Mouse (Mus musculus): Measurements from ENCODE around the gene Golga2. TPM values are rescaled to one million over a fixed set of nuclear protein-coding genes. Genes with fewer than 3 reads are reported as not detected.

Golga2 gene
- 18.1 and 18.9 TPM in 2 replicates for polyA plus RNA-seq (2014; fragmentation: Nextera tagmentation; extraction: Ambion mirVana)

DNA sequence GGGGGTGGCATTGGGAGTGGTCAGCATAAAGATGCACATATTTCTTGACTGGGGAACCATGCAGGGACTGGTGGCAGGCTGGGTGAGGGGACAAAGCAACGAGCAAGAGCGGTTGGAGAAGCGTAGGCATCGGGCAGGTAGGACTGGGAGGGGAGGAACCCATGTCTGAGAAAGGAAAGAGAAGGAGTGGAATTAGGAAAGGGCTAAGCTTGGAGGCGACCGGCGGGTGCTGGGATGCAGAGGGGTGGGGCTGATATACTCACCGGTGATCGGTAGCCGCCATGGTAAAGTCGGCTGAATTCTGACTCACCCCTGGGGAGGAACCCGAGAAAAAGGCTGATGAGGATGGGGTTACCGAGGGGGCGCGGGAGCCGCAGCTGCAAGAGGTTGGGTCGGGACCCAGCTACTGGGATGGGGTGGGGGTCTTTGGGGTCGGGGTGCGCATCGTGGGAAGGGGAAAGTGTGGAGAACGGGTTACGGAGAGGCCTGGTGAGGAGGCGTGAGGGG lies at the start of gene Golga2:
Golga2 (plus strand) TSS at position 51 of the 507 bp plus-strand sequence.
- peak within 1 kb of the TSS; percentile 86 for H3K9ac ChIP-seq (ENCODE audit: low read length)
- H3K4me1 ChIP-seq (ENCODE audit: control insufficient read depth, insufficient read depth, low read length) = peaks cover 10% of the 10 kb centered on the region
- H3K27ac ChIP-seq (replicated peaks; ENCODE audit: low read depth, low read length) = no peak within 1 kb of the TSS; the same call in 1 of the 2 replicates
- peak within 1 kb of the TSS; percentile 95 for H3K4me3 ChIP-seq (ENCODE audit: low read depth, low read length)
- WGBS = under 1% methylated on average over 23 of the region's 23 CpGs
- H3K4me2 ChIP-seq (ENCODE audit: low read depth, severe bottlenecking) = peak within 1 kb of the TSS; percentile 86
- H3K9me3 ChIP-seq (ENCODE audit: control insufficient read depth, low read length) = no peaks in the 10 kb centered on the region
- H3K36me3 ChIP-seq (ENCODE audit: control insufficient read depth, insufficient read depth, low read length) = peaks cover 16% of the 10 kb centered on the region
- no peaks in the 10 kb centered on the region for H3K27me3 ChIP-seq (ENCODE audit: control insufficient read depth, insufficient read depth, low read length)
- ATAC-seq (ENCODE audit: insufficient number of reproducible peaks, low FRiP score, low TSS enrichment, low read depth) = no peak
- DNase-seq (ENCODE audit: low spot score) = no peak

DNA sequence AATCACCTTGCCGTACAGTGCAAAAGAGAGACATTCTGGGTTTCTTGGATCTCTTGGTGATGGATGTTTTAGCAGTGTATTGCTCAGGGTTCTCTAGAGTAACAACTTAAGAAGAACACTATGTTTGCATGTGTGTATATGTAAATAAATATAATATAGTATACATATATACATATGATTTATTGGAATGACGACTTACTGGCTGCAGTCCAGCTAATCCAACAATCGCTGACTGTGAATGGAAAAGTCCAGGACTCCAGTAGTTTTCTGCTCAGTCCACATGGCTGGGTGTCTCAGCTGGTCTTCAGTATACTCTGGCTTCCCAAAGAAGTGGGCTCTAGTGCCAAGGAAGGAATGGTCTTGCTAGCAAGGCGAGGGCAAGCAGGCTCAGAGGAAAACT lies 49.6 kb upstream of the Golga2 start:
- no peaks in the 10 kb centered on the region for H3K9me3 ChIP-seq (ENCODE audit: control insufficient read depth, low read length)
- DNase-seq (ENCODE audit: low spot score) (no peak), ATAC-seq (ENCODE audit: insufficient number of reproducible peaks, low FRiP score, low TSS enrichment, low read depth) (no peak)
- WGBS = 44% methylated on average over 4 of the region's 4 CpGs
- H3K4me2 ChIP-seq (ENCODE audit: low read depth, severe bottlenecking) = peak overlapping the region; percentile 95
- H3K4me3 ChIP-seq (ENCODE audit: low read depth, low read length) = peak overlapping the region; percentile 69
- peak overlapping the region; percentile 76; the same call in 1 of the 2 replicates for H3K9ac ChIP-seq (ENCODE audit: low read length)
- H3K36me3 ChIP-seq (ENCODE audit: control insufficient read depth, insufficient read depth, low read length) = peaks cover 11% of the 10 kb centered on the region
- H3K27me3 ChIP-seq (ENCODE audit: control insufficient read depth, insufficient read depth, low read length) = no peaks in the 10 kb centered on the region
- H3K4me1 ChIP-seq (ENCODE audit: control insufficient read depth, insufficient read depth, low read length) = peaks cover 10% of the 10 kb centered on the region
- H3K27ac ChIP-seq (replicated peaks; ENCODE audit: low read depth, low read length) = no peak overlapping the region

DNA sequence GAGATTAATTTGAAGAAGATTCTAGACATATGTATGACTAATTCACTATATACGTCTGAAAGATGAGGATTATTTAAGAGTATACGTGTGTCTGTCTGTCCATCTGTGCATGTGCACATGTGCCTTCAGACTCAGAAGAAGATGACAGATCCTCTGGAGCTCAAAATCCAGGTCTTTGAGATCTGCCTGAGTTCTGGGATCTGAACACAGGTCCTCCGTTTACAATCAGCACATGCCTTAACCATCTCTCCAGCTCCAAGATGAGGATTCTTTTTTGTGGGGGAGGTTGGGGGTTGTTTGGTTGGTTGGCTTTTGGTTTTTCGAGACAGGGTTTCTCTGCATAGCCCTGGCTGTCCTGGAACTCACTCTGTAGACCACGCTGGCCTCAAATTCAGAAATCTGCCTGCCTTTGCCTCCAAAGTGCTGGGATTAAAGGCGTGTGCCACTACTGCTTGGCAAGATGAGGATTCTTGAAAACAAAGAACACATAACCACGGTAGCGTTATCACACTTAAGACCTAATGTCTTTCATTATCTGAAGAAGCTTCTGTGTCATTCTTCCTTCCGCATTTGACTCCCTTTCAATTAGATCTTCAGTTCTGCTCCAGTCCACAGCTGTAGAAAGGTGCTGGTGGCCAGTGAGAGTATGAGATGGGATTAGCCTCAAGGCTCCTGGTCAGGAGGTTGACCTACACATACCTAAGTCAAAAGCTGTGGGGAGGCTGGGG lies 48.3 kb upstream of the Golga2 start:
- Histone ChIP-seq H3K27me3 (ENCODE audit: control insufficient read depth, insufficient read depth, low read length) (no peaks in the 10 kb centered on the region), H3K9me3 (ENCODE audit: control insufficient read depth, low read length) (no peaks in the 10 kb centered on the region), H3K27ac (replicated peaks; ENCODE audit: low read depth, low read length) (no peak overlapping the region), H3K4me2 (ENCODE audit: low read depth, severe bottlenecking) (no peak overlapping the region), H3K4me1 (ENCODE audit: control insufficient read depth, insufficient read depth, low read length) (peaks cover 10% of the 10 kb centered on the region), H3K4me3 (ENCODE audit: low read depth, low read length) (no peak overlapping the region), H3K9ac (ENCODE audit: low read length) (no peak overlapping the region), H3K36me3 (ENCODE audit: control insufficient read depth, insufficient read depth, low read length) (peaks cover 2% of the 10 kb centered on the region)
- ATAC-seq (ENCODE audit: insufficient number of reproducible peaks, low FRiP score, low TSS enrichment, low read depth) = no peak
- 90% methylated on average over 9 of the region's 9 CpGs for WGBS
- no peak for DNase-seq (ENCODE audit: low spot score)

DNA sequence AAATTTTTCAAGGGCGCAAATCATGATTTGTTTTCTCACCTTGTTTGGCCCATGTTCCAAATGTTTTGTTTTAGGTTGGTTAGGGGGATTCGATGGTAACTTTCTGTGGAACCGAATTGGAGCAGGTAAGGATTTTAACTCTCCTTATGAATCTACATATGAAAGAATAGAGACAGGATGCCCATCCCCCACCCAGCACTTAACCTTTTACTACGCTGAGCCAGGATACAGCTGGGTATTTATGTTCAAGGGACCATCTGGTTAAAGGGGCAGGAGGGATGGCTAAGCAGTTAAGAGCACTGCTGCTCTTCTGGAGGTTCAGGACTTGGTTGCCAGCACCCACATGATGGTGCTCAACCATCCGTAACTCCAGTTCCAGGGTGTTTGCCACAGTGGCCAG lies 46.6 kb upstream of the Golga2 start:
- H3K27me3 ChIP-seq (ENCODE audit: control insufficient read depth, insufficient read depth, low read length) = no peaks in the 10 kb centered on the region
- H3K9ac ChIP-seq (ENCODE audit: low read length) = no peak overlapping the region
- 71% methylated on average over 5 of the region's 5 CpGs for WGBS
- H3K36me3 ChIP-seq (ENCODE audit: control insufficient read depth, insufficient read depth, low read length) = peaks cover 2% of the 10 kb centered on the region; the same call in 1 of the 2 replicates
- no peak overlapping the region for H3K4me2 ChIP-seq (ENCODE audit: low read depth, severe bottlenecking)
- ATAC-seq (ENCODE audit: insufficient number of reproducible peaks, low FRiP score, low TSS enrichment, low read depth) (no peak), DNase-seq (ENCODE audit: low spot score) (no peak)
- no peak overlapping the region for H3K4me3 ChIP-seq (ENCODE audit: low read depth, low read length)
- H3K4me1 ChIP-seq (ENCODE audit: control insufficient read depth, insufficient read depth, low read length) = peaks cover under 1% of the 10 kb centered on the region; the same call in 1 of the 2 replicates
- H3K27ac ChIP-seq (replicated peaks; ENCODE audit: low read depth, low read length) = no peak overlapping the region
- H3K9me3 ChIP-seq (ENCODE audit: control insufficient read depth, low read length) = no peaks in the 10 kb centered on the region

DNA sequence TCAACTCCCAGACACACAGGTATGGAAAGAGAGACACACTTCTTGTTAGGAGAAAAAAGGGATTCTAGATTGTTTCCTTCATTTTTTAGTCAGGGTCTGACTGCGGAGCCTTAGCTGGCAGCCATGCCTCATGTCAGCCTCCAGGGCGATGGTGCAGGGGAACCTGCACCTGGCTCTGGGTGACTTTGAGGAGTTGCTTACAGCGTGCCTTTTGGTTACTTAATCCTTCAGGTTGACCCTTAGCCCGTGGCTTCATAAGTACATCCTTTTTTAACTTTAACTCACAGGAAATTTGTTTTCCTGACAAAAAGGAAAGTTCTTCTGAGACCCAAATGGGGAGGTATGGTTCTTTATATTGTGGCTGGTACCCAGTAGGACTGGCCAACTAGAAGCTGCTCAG lies 44.2 kb upstream of the Golga2 start:
- no peak overlapping the region for H3K4me2 ChIP-seq (ENCODE audit: low read depth, severe bottlenecking)
- no peak overlapping the region for H3K27ac ChIP-seq (replicated peaks; ENCODE audit: low read depth, low read length)
- peaks cover 6% of the 10 kb centered on the region for H3K36me3 ChIP-seq (ENCODE audit: control insufficient read depth, insufficient read depth, low read length)
- WGBS = 87% methylated on average over 4 of the region's 4 CpGs
- no peaks in the 10 kb centered on the region for H3K4me1 ChIP-seq (ENCODE audit: control insufficient read depth, insufficient read depth, low read length)
- DNase-seq (ENCODE audit: low spot score) (no peak), ATAC-seq (ENCODE audit: insufficient number of reproducible peaks, low FRiP score, low TSS enrichment, low read depth) (no peak)
- H3K27me3 ChIP-seq (ENCODE audit: control insufficient read depth, insufficient read depth, low read length) = no peaks in the 10 kb centered on the region
- no peaks in the 10 kb centered on the region for H3K9me3 ChIP-seq (ENCODE audit: control insufficient read depth, low read length)
- H3K9ac ChIP-seq (ENCODE audit: low read length) = no peak overlapping the region
- H3K4me3 ChIP-seq (ENCODE audit: low read depth, low read length) = no peak overlapping the region

DNA sequence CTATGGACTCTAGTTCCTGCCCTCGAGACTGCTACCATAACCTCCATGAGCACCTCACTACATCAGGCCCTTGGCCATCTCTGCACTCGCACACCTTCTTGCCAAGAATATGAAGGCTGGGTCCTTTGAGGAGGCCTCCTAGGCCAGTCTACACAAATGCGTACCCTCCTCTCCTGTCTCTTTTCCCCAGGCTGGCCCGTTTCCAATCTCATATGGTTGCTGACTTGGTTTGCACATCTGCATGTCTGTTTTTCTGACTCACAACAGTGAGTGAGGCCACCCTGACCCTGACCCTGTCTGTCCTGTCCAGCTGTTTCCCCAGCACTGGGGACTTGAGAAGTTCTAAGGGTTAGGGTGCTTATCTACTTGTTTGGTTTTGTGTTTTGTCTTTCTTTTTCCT lies 40.4 kb upstream of the Golga2 start:
- ATAC-seq (ENCODE audit: insufficient number of reproducible peaks, low FRiP score, low TSS enrichment, low read depth) (no peak), DNase-seq (ENCODE audit: low spot score) (no peak)
- Histone ChIP-seq H3K4me2 (ENCODE audit: low read depth, severe bottlenecking) (no peak overlapping the region), H3K9me3 (ENCODE audit: control insufficient read depth, low read length) (no peaks in the 10 kb centered on the region), H3K27me3 (ENCODE audit: control insufficient read depth, insufficient read depth, low read length) (no peaks in the 10 kb centered on the region), H3K36me3 (ENCODE audit: control insufficient read depth, insufficient read depth, low read length) (peaks cover 14% of the 10 kb centered on the region), H3K27ac (replicated peaks; ENCODE audit: low read depth, low read length) (no peak overlapping the region), H3K9ac (ENCODE audit: low read length) (no peak overlapping the region), H3K4me3 (ENCODE audit: low read depth, low read length) (no peak overlapping the region), H3K4me1 (ENCODE audit: control insufficient read depth, insufficient read depth, low read length) (no peaks in the 10 kb centered on the region)
- 89% methylated on average over 4 of the region's 4 CpGs for WGBS

DNA sequence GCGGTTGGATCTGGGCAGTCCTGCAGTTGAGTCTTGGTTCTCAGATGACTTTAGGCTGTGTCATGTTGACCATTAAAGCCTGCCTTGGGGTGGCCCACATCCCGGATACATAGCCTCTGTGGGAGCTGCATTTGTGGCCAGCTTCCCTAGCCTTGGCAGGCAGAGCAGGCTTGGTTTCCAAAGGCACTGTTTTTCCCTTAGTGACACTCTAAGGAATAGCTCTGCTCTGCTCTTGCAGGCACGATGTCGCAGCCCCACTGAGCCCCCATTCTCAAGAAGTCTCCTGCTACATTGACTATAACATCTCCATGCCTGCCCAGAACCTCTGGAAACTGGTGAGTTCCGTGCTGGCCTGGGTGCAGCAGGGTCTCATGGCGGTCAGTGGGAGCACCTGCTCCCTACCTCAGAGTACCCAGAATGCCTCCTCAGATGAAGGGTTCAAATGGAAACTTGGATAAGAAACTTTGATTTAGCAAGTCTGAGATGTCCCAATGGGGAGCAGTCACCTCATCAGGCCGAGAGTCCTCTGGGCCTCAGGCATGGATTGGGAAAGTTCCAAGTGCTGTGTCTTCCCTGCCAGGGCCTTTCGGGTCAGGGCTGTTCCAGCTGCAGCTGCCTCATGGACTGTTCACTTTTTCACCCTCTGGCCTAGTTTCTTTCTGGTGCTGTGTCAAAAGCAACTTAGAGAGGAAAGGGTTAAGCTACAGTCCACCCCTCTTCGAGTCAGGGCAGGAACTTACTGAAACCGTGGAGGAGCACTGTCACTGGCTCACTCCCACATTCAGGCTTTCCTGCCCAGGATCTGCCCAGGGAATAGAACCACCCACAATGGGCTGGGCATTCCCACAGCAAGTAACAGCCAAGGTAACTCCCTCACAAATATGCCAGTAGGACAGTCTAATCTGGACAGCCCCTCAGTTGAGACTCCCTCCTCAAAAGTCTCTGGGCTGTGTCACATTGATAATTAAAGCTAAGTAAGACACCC lies 38.5 kb upstream of the Golga2 start:
- no peak for DNase-seq (ENCODE audit: low spot score)

DNA sequence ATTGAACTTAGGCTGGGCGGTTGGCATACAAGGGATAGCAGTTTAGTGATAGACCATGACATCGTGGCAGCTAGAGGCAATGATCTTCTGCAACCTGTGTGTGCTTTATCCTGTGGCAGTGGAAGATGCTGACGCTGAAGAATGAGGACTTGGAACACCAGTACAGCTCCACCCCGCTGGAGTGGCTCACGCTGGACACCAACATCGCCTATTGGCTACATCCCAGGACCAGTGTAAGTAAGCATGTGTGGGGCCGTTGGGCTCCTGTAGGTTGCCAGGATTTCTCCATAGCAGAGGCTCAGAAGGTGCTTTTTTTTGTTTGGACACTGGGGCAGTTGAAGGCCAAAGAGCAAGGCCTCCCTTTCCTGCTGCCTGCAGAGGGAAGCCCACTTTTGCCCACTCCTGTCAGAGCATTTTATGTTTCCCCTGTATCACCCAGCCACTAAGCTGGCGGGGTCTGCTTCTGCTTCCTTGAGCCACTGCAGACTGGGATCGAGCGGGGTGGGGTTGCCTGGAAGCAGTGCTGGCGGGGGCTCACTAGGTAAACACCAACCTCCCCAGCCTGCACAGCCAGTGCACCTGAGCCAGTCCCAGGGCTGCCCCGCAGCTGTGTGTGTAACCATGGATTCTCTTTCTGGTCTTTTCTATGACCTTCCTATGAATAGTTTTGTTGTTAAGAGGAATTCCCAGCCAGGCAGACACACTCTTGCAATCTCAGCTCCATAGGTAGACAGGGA lies 35.2 kb upstream of the Golga2 start:
- H3K4me2 ChIP-seq (ENCODE audit: low read depth, severe bottlenecking) = no peak overlapping the region
- no peak overlapping the region for H3K9ac ChIP-seq (ENCODE audit: low read length)
- DNase-seq (ENCODE audit: low spot score) (no peak), ATAC-seq (ENCODE audit: insufficient number of reproducible peaks, low FRiP score, low TSS enrichment, low read depth) (no peak)
- H3K4me1 ChIP-seq (ENCODE audit: control insufficient read depth, insufficient read depth, low read length) = no peaks in the 10 kb centered on the region
- no peaks in the 10 kb centered on the region for H3K9me3 ChIP-seq (ENCODE audit: control insufficient read depth, low read length)
- H3K27ac ChIP-seq (replicated peaks; ENCODE audit: low read depth, low read length) = no peak overlapping the region
- peaks cover 29% of the 10 kb centered on the region for H3K36me3 ChIP-seq (ENCODE audit: control insufficient read depth, insufficient read depth, low read length)
- no peak overlapping the region for H3K4me3 ChIP-seq (ENCODE audit: low read depth, low read length)
- no peaks in the 10 kb centered on the region for H3K27me3 ChIP-seq (ENCODE audit: control insufficient read depth, insufficient read depth, low read length)
- WGBS = 92% methylated on average over 12 of the region's 12 CpGs

More for the DNA sequence above, 38.5 kb upstream of the Golga2 start:
- peaks cover 16% of the 10 kb centered on the region for H3K36me3 ChIP-seq (ENCODE audit: control insufficient read depth, insufficient read depth, low read length)
- H3K4me1 ChIP-seq (ENCODE audit: control insufficient read depth, insufficient read depth, low read length) = no peaks in the 10 kb centered on the region
- H3K9ac ChIP-seq (ENCODE audit: low read length) = no peak overlapping the region
- no peaks in the 10 kb centered on the region for H3K27me3 ChIP-seq (ENCODE audit: control insufficient read depth, insufficient read depth, low read length)
- WGBS = 76% methylated on average over 10 of the region's 10 CpGs
- H3K4me3 ChIP-seq (ENCODE audit: low read depth, low read length) = no peak overlapping the region
- no peak overlapping the region for H3K4me2 ChIP-seq (ENCODE audit: low read depth, severe bottlenecking)
- no peak overlapping the region for H3K27ac ChIP-seq (replicated peaks; ENCODE audit: low read depth, low read length)
- no peak for ATAC-seq (ENCODE audit: insufficient number of reproducible peaks, low FRiP score, low TSS enrichment, low read depth)
- no peaks in the 10 kb centered on the region for H3K9me3 ChIP-seq (ENCODE audit: control insufficient read depth, low read length)

All from limb, embryonic 11.5 days (tissue).